Mouse (Mus musculus): ENCODE data around the gene Camp.
A peak's percentile ranks its signal among the peaks of the same experiment; 100 is the strongest.

Gene Camp

DNA sequence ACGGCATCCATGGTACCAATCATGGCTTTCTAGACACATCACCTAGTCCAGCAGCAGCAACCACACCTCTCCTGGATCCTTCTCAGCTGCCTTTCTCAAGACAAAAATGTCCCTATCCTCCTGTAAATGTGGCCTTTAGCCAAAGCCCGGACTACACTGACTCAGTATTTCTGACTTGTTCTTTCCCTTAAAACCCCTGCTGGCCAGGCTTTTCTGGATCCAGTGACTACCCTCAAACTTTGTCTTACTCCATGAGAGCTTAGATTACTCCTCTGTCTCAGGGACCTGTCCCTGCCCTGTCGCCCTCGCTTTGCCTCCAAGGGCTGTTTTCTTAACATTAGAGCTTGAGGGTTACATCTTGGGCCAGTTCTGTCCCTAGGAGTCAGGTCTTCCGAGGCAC lies 682 bp upstream of the Camp start:
- DNase-seq = no peak

DNA sequence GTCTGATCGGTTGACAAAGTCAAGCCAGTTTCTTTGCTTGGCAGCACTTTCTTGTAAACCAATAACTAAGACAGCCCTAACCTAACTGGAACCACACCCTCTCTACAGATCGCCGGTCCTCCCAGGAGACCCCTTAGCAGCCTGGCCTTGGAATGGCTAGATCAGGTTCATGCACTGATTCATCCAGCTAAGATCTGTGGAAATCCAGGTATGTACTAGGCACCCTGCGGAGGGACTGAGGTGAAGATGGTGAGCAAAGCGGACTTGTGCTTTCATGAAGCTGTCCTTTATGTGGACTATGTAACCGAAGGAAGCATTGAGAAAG lies 16.4 kb downstream of the Camp start:
- DNase-seq = no peak

DNA sequence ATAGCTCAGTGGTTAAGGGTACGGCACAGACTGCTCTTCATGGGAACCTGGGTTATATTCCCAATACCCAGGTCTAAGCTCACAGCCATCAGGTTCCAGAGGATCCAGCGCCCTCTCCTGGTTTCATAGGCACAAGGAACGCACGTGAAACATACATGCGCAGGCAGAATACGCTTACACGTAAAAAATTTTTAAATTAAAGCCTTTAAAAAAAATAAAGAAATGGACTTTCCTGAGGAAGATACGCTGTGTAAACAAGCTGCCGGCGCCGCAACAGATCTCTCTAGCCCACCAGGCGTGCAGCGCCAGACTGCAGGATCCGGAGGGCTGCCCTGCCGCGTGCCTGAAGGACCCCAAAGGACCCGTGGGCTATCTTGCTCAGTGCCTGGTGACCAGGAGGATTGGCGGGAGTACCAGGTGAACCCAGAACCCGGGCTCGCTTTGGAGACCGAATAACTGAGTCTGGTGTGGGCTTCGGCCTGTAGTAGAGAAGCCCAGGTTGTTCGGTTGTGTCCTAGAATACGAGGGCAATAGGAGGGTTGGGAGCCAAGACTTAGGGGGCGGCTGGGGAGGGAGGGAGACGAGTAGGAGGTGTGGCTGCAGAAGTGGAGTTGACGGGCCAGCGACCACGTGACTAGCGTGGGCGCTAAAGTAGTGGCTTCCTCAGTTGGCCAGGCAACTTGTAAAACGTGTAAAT lies 16.9 kb downstream of the Camp start, which contains the start of gene Nme6:
Nme6 (plus strand) TSS at position 359 of the 697 bp plus-strand sequence.
- peak; percentile 89 for DNase-seq

DNA sequence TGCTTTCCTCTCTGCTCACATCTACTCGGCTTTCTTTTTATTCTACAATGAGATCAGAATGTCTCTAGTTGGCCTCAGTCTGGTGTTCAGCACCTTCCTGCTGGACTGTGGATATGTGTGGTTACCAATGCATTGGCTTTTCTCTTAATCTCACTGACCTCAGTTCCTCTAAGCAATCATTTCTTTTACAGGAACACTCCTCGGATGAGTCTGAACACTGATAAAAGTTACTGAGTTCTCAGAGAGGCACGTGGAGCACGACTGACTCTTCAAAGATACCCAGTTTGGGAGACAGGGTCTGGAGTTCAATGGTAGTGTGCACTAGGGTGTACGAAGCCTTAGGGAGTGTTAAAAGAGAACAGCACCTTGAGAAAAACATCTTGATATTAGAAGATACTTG lies 23.2 kb downstream of the Camp start:
- DNase-seq = no peak

DNA sequence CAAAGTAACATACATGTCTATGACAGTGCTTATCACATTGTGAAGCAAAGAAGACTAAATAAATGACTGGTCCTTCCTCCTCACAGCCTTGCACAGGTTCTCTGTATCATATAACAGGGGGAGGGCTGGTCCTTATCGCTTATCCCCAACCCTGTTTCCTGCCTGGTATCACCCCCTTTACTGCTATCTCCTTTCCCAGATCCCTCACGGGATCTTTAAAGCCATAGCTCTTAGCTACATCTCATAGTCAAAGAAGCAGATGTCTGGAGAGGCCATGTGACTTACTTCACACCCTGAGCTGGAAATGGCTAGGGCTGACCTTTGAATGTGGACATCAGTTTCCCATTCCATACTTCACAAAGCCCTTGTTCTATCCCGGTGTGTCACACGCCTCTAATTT lies 23.7 kb downstream of the Camp start:
- DNase-seq = no peak

DNA sequence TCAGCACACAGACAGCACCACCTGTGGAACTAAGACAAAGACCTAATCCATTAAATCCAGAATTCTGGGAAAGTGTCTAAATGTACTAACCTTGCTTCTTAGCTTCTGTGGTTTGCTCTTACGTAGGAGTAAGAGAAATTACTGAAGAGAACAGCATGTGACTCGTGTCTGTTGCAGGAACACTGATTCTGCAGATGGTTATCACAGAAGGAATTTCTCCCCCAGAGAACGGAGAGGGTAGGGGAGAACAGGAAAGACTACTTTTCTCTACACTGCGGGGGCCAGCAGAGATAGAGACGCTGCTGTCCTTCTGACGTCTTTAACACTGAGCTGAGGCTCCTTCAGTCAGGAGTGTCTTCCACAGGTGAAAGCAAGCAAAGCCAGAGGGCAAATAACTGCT lies 33.1 kb downstream of the Camp start:
- no peak for DNase-seq

DNA sequence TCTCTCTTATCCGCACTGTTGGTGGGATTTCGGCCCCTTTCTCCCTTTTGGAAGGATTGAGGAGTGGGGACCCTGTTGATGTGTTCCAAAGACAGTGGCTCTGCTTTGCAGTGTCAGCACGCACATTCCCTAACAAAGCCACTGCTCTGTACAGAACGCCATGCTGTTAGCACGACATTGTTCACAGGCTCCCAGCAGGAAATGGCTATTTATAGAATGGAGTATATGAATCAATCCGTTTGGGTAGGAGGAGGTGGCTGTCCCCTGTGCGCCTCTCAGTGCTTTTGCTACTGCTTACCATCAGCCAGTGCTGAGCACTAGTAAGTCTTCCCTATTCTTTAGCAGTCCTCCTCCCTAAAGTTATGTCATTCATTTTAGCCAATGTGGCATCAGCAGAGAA lies 36.0 kb downstream of the Camp start:
- no peak for DNase-seq

DNA sequence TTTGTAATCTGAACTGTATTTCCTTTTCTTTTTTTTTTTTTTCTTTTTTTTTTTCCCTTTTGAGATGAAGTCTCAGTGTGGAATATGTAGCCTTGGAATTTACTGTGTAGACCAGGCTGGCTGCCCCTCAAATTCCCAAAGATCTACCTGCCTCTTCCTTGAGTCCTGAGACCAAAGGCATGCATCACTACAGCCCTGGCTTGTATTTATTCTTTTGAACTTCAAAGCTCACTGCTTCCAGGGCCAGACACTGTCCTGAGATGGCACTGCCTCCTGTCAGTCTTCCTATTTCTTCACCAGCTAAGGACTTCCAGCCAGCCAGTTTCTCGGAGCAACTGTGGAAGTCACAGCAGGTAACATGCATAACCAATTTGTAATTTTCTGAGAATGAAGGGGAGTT lies 37.4 kb downstream of the Camp start, which contains the start of gene Spink8:
Spink8 (plus strand) TSS at position 301 of the 400 bp plus-strand sequence.
- DNase-seq = no peak

DNA sequence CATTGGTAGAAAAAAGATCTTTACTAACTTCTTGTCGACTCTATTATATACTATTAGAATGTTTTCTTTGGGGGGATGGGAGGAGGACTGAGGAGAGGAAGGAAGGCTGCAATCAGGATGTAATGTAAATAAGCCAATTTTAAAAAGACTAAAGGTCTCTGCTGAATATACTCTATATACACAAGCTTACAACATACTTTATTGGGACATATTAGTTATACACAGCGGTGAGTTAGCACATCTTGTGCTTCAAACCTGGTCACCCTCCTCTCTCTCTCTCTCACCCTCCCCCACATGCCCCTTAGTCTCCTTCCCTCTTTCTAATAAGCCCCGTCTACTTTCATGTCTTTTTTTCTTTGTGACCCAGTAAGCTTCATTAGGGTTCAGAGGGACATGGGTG lies 41.5 kb downstream of the Camp start:
- no peak for DNase-seq

DNA sequence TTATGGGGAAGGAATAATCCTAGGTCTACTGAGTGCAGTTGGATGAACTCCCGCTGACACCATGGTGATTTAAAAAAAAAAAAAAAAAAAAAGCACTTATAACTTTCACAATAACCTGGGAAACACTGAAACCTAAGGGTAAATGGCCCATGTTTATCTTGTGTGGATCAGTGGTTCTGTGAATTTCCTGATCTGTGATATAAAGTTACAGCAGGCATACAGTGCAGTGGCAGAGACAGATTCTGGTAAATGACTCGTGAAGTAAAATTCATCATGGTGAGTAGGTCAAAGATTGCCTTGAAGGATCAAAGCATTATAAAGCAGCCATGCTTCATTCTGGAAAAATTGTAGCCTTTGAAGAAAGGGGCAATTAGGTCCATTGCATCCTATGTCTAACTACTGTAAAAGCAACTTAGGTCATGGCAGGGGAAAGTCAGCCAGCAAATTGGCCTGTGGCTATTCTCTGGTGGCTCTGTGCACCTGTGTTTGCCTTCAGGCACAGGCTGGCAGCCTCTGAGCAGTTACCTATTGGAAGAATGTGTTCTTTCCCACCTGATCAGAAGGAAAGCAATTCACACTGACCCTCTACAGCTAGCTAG lies 42.6 kb downstream of the Camp start:
- peak; percentile 5 for DNase-seq

DNA sequence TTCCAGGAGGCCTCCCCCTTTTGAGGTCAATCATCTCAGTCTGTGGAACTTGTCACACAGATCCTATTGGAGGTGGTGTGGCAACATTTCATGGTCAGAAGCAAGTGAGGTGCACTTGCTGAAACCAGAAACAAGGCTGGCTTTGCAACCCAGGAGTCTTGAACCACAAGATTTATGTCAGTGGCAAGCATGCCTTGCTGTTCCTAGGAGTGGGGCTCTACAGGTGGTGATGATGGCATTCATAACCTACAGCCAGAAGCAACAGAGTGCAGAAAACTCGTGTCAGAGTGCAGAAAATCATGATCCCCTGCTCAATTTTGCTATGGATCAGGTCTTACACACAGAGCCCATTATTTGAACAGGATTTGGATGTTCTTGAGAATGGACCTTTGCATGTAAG lies 43.2 kb downstream of the Camp start:
- no peak for DNase-seq

DNA sequence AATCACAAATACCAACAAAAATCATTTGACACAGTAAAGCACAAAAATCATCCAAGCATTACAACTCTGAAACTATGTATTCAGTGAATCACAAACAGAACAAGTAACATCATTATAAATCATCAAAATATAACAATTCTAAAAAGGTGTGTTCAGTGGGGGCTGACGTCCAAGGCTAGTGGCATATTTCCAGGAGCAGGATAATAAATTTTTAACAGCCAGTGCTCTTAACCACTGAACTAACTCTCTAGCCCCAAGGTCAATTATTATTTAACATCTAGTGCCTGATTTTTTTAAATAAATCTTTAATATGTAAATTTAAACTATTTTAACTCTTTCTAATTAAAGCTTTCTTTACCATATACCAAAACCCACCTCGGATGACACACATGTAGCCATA lies 43.8 kb downstream of the Camp start:
- DNase-seq = peak; percentile 17

DNA sequence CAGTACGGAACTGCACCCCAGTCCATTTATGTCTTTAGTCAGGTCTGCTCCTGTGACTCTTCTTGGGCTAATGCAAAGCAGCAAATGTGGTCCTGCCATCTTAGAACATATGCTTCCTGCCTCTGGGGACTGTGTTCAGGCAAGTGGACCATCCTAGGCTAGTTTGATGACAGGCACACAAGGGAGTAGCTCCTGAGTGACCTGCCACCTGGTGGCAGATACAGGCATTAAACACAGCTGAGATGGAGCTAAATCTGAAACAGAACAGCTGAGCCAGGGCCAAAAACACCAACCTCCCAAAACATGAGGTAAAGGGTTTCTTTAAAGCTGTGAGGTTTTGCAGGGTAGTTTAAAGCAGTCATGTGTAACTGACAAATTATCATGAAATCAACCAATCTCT lies 51.4 kb downstream of the Camp start:
- DNase-seq = peak; percentile 25

Data from kidney, postnatal 14 days (tissue).